Mouse (Mus musculus) heart, embryonic 14.5 days (tissue): ENCODE measurements around the gene P4ha3. TPM values are rescaled to one million over a fixed set of nuclear protein-coding genes. Genes with fewer than 3 reads are reported as not detected.

Experiments used
- ATAC-seq: fragments of 200-750 bp; cut with Nextera tagmentation; 2 replicates; pipeline ENCODE4 v1.8.0; 2017; ENCODE audit warnings: low read depth, moderate TSS enrichment; ENCODE audit not compliant: insufficient number of reproducible peaks, insufficient read depth, low FRiP score
- H3K27ac ChIP-seq, 2 experiments: fragments of 200-500 bp in 1 of 2; fragments of 300-500 bp in 1 of 2; sonication (generic) in 1 of 2; replicated peaks in 1 of 2; 2 replicates each; pipeline ENCODE4 v1.5.1; 2012 to 2014; ENCODE audit warnings: low read depth in 2 of 2, low read length in 2 of 2, control low read depth in 1 of 2, mild to moderate bottlenecking in 1 of 2, mixed read lengths in 1 of 2; ENCODE audit not compliant: control insufficient read depth in 1 of 2, insufficient read depth in 1 of 2
- H3K27me3 ChIP-seq: fragments of 300-500 bp; sonication (generic); 2 replicates; pipeline ENCODE4 v1.6.1; 2014; ENCODE audit warnings: mild to moderate bottlenecking, low read length, control low read depth; ENCODE audit not compliant: control insufficient read depth, insufficient read depth
- H3K36me3 ChIP-seq: fragments of 300-500 bp; sonication (generic); 2 replicates; pipeline ENCODE4 v1.6.1; 2014; ENCODE audit warnings: mild to moderate bottlenecking, control low read depth, low read length, mixed read lengths; ENCODE audit not compliant: control insufficient read depth, insufficient read depth
- H3K4me1 ChIP-seq, 2 experiments: fragments of 200-500 bp in 1 of 2; fragments of 300-500 bp in 1 of 2; sonication (generic) in 1 of 2; 2 replicates each; pipeline ENCODE4 v1.6.1; 2012 to 2014; ENCODE audit warnings: low read length in 2 of 2, control low read depth in 1 of 2, mixed read lengths in 1 of 2; ENCODE audit not compliant: control insufficient read depth in 2 of 2, insufficient read depth in 2 of 2
- H3K4me2 ChIP-seq: fragments of 300-500 bp; sonication (generic); 2 replicates; pipeline ENCODE4 v1.6.1; 2014; ENCODE audit warnings: mild to moderate bottlenecking, low read length
- H3K4me3 ChIP-seq, 2 experiments: fragments of 200-500 bp in 1 of 2; fragments of 300-500 bp in 1 of 2; sonication (generic) in 1 of 2; 2 replicates each; pipeline ENCODE4 v1.5.1; 2012 to 2014; ENCODE audit warnings: low read length in 2 of 2, mild to moderate bottlenecking in 2 of 2, control low read depth in 1 of 2, low read depth in 1 of 2, moderate library complexity in 1 of 2; ENCODE audit not compliant: control insufficient read depth in 1 of 2, insufficient read depth in 1 of 2
- H3K9ac ChIP-seq: fragments of 300-500 bp; sonication (generic); 2 replicates; pipeline ENCODE4 v1.6.1; 2014; ENCODE audit warnings: mild to moderate bottlenecking, low read length
- H3K9me3 ChIP-seq: fragments of 300-500 bp; sonication (generic); 2 replicates; pipeline ENCODE4 v1.6.1; 2016; ENCODE audit warnings: low read length, control low read depth; ENCODE audit not compliant: control insufficient read depth
- WGBS: fragments of 180-500 bp; shearing (Covaris S2); extraction: QIAGEN DNeasy Blood & Tissue Kit; methylation state at CpG from one replicate; pipeline ENCODE4 v1.1.7; 2014; 5-methylcytosine and 5-hydroxymethylcytosine counted together
- polyA plus RNA-seq: library from polyadenylated mRNA; unstranded; fragments of >200 nt; fragmentation: Nextera tagmentation; extraction: Ambion mirVana; gene quantifications from 2 replicates; pipeline ENCODE4 v1.2.1, GENCODE M21; 2014

The P4ha3 gene
- polyA plus RNA-seq, 1 experiment from 2014 or later: 15.7 TPM

DNA sequence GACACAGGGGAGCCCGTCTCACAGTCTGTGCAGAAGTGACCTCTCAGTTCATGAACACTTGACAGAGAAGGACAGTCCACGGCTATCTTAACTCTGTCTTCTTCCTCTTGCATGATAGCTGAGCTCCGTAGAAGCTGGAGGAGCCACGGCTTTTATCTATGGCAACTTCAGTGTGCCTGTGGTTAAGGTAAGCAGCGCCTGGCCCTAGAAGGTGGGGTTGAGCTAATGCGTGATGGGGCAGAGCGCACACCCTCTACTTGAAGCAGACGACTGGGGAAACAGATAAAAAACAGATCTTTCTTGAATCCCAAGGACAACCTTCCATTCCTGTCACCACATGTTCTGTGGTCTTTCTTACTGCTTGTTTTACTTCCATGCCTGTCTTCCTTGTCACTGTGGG is 31.6 kb downstream of the P4ha3 start:
- Histone ChIP-seq H3K4me2 (no peak overlapping the region), H3K27ac (no peak overlapping the region), H3K4me3 (no peak overlapping the region), H3K4me1 (no peaks in the 10 kb centered on the region), H3K9ac (no peak overlapping the region), H3K27me3 (no peaks in the 10 kb centered on the region), H3K9me3 (no peaks in the 10 kb centered on the region), H3K36me3 (peaks cover 14% of the 10 kb centered on the region; the same call in 1 of the 2 replicates)
- ATAC-seq: no peak
- WGBS: 52% methylated on average over 8 of the region's 8 CpGs

DNA sequence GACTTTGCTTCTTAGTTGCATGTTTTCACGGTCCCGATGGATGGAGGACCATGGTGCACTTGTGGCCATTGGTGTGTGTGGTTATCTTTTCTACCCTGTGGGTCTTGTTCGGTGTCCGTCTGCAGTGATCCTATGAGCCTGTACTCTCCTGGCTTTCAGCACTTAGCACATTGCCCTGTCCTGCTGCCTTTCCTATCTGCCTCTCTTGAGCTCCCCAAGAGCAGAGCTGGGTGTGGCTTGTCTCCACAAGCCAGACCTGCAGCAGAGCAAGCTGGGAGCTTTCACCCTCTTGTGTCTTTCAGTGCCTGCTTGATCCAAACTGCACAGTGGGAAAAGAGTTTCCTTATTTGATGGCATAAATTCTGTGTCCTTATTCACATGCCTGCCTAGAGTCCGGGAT is 32.2 kb downstream of the P4ha3 start:
- Histone ChIP-seq H3K9ac (no peak overlapping the region), H3K4me1 (no peaks in the 10 kb centered on the region), H3K4me3 (no peak overlapping the region), H3K4me2 (no peak overlapping the region), H3K9me3 (no peaks in the 10 kb centered on the region), H3K36me3 (peaks cover 14% of the 10 kb centered on the region; the same call in 1 of the 2 replicates), H3K27ac (no peak overlapping the region), H3K27me3 (no peaks in the 10 kb centered on the region)
- ATAC-seq: no peak
- 49% methylated on average over 5 of the region's 5 CpGs for WGBS

DNA sequence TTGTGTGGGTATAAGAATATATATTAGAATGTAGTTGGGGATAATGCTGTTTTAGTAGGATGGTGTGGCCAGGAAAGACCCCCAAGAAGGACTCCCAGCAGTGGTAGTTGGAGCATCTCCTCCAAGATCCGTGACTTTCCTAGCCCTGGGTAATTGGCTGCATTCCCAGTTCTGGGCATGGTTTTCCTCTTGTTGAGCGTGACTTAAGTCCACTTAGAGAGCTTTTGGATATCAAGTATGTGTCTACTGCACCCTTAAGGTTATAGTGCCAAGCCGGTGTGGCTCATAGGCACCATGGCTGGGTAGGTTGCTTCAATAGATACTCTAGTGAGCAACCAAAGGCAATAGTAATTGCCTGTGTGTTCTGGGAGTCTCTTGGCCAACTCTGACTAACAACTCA is 38.4 kb downstream of the P4ha3 start:
- Histone ChIP-seq H3K27ac (no peak overlapping the region), H3K9ac (no peak overlapping the region), H3K4me3 (no peak overlapping the region), H3K27me3 (no peaks in the 10 kb centered on the region), H3K4me1 (no peaks in the 10 kb centered on the region; a peak in 2 of 4 replicates), H3K9me3 (no peaks in the 10 kb centered on the region), H3K36me3 (peaks cover 41% of the 10 kb centered on the region), H3K4me2 (no peak overlapping the region)
- 37% methylated on average over 3 of the region's 3 CpGs for WGBS
- ATAC-seq: no peak

DNA sequence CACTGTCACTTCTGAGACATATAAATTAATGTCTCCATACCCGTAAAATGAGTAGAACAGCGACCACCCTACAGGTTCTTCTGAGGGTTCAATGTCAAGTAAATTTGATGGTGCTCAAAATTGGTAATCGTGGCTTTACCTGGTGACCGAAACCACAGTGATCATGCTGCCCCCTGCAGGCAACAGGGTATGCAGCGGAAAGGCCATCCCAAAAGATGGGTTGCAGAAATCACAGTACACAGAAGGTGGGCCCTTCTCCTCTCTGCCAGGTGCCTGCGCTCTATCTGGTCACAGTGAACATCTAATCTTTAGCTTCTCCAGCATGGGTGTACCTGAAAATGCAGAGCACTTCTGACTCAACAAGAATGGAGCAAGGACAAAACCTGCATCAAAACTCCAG is 40.2 kb downstream of the P4ha3 start:
- no peak overlapping the region for H3K4me2 ChIP-seq
- H3K4me3 ChIP-seq: no peak overlapping the region
- no peak for ATAC-seq
- no peaks in the 10 kb centered on the region for H3K9me3 ChIP-seq
- peaks cover 47% of the 10 kb centered on the region for H3K36me3 ChIP-seq
- WGBS: 71% methylated on average over 6 of the region's 6 CpGs
- H3K27me3 ChIP-seq: no peaks in the 10 kb centered on the region
- H3K4me1 ChIP-seq: no peaks in the 10 kb centered on the region; a peak in 2 of 4 replicates
- no peak overlapping the region for H3K27ac ChIP-seq
- no peak overlapping the region for H3K9ac ChIP-seq

DNA sequence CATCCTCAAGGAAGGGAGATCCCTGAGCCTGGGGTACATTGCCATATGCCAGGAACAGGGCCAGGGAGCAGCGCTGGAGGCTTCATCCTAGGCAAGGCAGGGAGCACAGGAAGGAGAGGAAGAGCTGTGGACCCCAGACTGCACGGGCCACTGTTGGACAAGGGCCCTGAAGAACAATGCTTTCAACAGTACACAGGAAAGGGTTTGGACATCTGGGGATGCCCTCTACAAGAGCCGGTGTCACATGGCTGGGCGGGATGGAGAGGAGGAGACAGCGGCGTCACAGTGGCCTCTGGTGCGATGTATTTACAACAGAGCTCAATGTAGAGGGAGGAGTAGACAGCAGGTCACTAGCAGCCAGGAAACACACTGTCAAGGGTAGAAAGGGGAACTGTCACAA is 42.2 kb downstream of the P4ha3 start:
- no peak for ATAC-seq

DNA sequence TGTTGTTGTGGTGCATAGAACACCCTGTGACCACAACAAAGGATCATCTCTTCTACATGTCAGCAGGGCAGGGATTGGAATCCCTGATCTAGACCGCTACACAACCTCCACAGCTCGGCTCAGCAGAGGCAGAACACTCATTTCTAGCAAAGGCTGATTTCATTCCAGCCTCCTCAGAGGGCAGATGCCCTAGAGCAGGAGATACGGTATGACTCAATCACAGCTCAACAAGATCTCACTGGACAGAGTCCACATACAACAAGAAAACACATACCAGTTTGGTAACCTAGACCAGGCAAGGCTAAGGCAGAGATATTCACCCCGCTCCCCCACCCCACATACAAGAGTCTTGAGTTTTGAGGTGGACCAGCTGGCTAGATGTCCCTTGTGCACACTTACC is 43.3 kb downstream of the P4ha3 start:
- H3K36me3 ChIP-seq: peaks cover 79% of the 10 kb centered on the region
- H3K9ac ChIP-seq: no peak overlapping the region
- no peak overlapping the region for H3K4me3 ChIP-seq
- no peaks in the 10 kb centered on the region for H3K9me3 ChIP-seq
- no peaks in the 10 kb centered on the region; a peak in 2 of 4 replicates for H3K4me1 ChIP-seq
- no peaks in the 10 kb centered on the region for H3K27me3 ChIP-seq
- WGBS: 83% methylated on average over 4 of the region's 4 CpGs
- ATAC-seq: no peak
- no peak overlapping the region for H3K27ac ChIP-seq
- no peak overlapping the region for H3K4me2 ChIP-seq

More for the DNA sequence above, 42.2 kb downstream of the P4ha3 start:
- WGBS: 71% methylated on average over 7 of the region's 7 CpGs
- H3K9ac ChIP-seq: no peak overlapping the region
- no peaks in the 10 kb centered on the region for H3K9me3 ChIP-seq
- peaks cover 67% of the 10 kb centered on the region for H3K36me3 ChIP-seq
- no peak overlapping the region for H3K27ac ChIP-seq
- H3K4me2 ChIP-seq: no peak overlapping the region
- no peak overlapping the region for H3K4me3 ChIP-seq
- H3K27me3 ChIP-seq: no peaks in the 10 kb centered on the region
- no peaks in the 10 kb centered on the region; a peak in 2 of 4 replicates for H3K4me1 ChIP-seq

DNA sequence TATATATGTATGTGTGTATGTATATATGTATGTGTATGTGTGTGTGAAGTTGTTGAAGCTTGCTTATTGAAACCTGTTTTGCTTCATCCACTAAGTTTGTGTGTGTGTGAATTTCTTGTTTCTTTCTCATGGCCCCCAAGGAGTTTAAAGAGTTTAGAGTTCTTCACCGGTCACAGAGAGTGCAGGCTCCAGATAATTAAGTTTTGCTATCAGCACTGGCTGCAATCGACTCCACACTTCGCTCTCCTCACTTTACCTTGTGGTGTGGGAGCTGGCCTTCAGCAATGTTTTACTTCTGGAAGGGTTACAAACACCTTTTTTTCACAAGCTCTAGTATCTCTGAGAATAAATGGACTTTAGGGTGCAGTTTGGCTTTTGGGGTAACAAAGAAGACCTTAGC is 45.9 kb downstream of the P4ha3 start:
- Histone ChIP-seq H3K4me2 (no peak overlapping the region), H3K4me1 (no peaks in the 10 kb centered on the region), H3K9ac (no peak overlapping the region), H3K27ac (no peak overlapping the region), H3K27me3 (no peaks in the 10 kb centered on the region), H3K36me3 (peaks cover 92% of the 10 kb centered on the region), H3K4me3 (no peak overlapping the region), H3K9me3 (no peaks in the 10 kb centered on the region)
- no peak for ATAC-seq
- WGBS: 87% methylated on average over 3 of the region's 3 CpGs

- no peak for ATAC-seq
- WGBS: 97% methylated on average over 2 of the region's 2 CpGs
These were observed 50.6 kb downstream of the P4ha3 start for GRCm38 (mm10) chr7:100335921-100336320.

More at GRCm38 (mm10) chr7:100335921-100336320, 50.6 kb downstream of the P4ha3 start:
- Histone ChIP-seq H3K4me3 (no peak overlapping the region), H3K9me3 (no peaks in the 10 kb centered on the region), H3K27me3 (no peaks in the 10 kb centered on the region), H3K36me3 (peaks cover 96% of the 10 kb centered on the region), H3K27ac (no peak overlapping the region), H3K4me2 (no peak overlapping the region), H3K9ac (no peak overlapping the region), H3K4me1 (no peaks in the 10 kb centered on the region)
